ENCODE assay signal across 25 mouse cellular contexts in the genomic region with DNA sequence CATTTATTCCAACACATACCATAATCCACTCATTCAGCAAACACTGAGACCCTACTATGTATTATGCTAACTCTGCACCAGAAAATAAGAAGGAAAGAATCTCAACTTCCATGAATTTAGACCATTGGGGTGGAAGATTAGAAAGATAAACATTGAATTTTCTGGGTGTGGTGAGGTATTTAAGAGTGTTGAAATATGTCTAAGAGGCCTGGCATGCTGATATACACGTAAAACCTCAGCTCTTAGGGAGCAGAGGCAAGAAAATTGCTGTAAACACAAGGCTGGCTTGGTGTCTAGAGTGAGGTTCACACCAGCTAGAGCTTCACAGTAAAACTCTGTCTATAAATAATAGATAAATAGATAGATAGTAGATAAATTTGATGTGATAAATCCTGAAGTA.
"Had no signal": no experiment of that assay in that cellular context is flagged by ENCODE, and none has a peak within 500 bp of the region (broad histone marks: within the 10 kb centered on the region; RNA-seq: fewer than 3 reads in every experiment).

No protein-coding gene starts in this region.

- H3K27me3 ChIP-seq: hindbrain, embryonic 12.5 days had no signal

- ATAC-seq: hindbrain, embryonic 16.5 days; inflammation-experienced regulatory T-cells, adult 6 months; intestine, embryonic 15.5 days; intestine, postnatal 0 days had no signal

- H3K27ac ChIP-seq: heart, adult 2 months; heart, embryonic 13.5 days; heart, embryonic 15.5 days; hindbrain, embryonic 10.5 days; hindbrain, embryonic 12.5 days; hindbrain, embryonic 14.5 days; intestine, embryonic 15.5 days; layer of hippocampus, adult 2 months; left cerebral cortex, adult 2 months; limb, embryonic 10.5 days; limb, embryonic 12.5 days had no signal

- H3K4me2 ChIP-seq: heart, embryonic 11.5 days; heart, embryonic 13.5 days; heart, embryonic 15.5 days; hindbrain, embryonic 12.5 days; hindbrain, embryonic 14.5 days; intestine, embryonic 15.5 days; limb, embryonic 12.5 days had no signal

- DNase-seq: gastrocnemius, postnatal 10 days; gastrocnemius, postnatal 25 days; heart, adult 2 months; heart, postnatal 14 days; heart, postnatal 36 days; kidney, adult 18-20 months; kidney, adult 8-10 months; kidney, postnatal 10 days; kidney, postnatal 25 days; kidney, postnatal 4 days; liver had no signal

- H3K9me3 ChIP-seq: heart, embryonic 13.5 days; heart, embryonic 15.5 days; hindbrain, embryonic 10.5 days; hindbrain, embryonic 12.5 days; intestine, embryonic 15.5 days; limb, embryonic 10.5 days; limb, embryonic 12.5 days had no signal

- H3K4me1 ChIP-seq: heart, embryonic 13.5 days; heart, embryonic 15.5 days; hindbrain, embryonic 10.5 days; hindbrain, embryonic 12.5 days; intestine, embryonic 15.5 days; limb, embryonic 12.5 days had no signal

- H3K4me3 ChIP-seq: heart, adult 2 months; heart, embryonic 13.5 days; heart, embryonic 15.5 days; hindbrain, embryonic 10.5 days; hindbrain, embryonic 12.5 days; intestine, embryonic 15.5 days; layer of hippocampus, adult 2 months; left cerebral cortex, adult 2 months; limb, embryonic 10.5 days; limb, embryonic 12.5 days had no signal

- H3K36me3 ChIP-seq: heart, embryonic 13.5 days; heart, embryonic 15.5 days; hindbrain, embryonic 10.5 days; hindbrain, embryonic 12.5 days; intestine, embryonic 15.5 days; limb, embryonic 10.5 days; limb, embryonic 12.5 days had no signal

- H3K9ac ChIP-seq: heart, embryonic 13.5 days; heart, embryonic 15.5 days; hindbrain, embryonic 12.5 days; hindbrain, embryonic 14.5 days; intestine, embryonic 15.5 days; limb, embryonic 12.5 days had no signal
